Mouse (Mus musculus) stomach, embryonic 16.5 days (tissue): ENCODE measurements around the gene Eif4e2. TPM values are rescaled to one million over a fixed set of nuclear protein-coding genes. Genes with fewer than 3 reads are reported as not detected.
A peak's percentile ranks its signal among the peaks of the same experiment; 100 is the strongest.

Source experiments
- ATAC-seq: fragments of 200-750 bp; cut with Nextera tagmentation; 2 replicates; pipeline ENCODE4 v1.8.0; 2017; ENCODE audit warnings: moderate number of reproducible peaks, moderate TSS enrichment; ENCODE audit not compliant: insufficient read depth, low FRiP score
- H3K27ac ChIP-seq: fragments of 300-500 bp; sonication (generic); 2 replicates; pipeline ENCODE4 v1.5.1; 2014; ENCODE audit warnings: low read length
- H3K27me3 ChIP-seq: fragments of 300-500 bp; sonication (generic); 2 replicates; pipeline ENCODE4 v1.6.1; 2014; ENCODE audit warnings: low read length, control low read depth, mixed read lengths; ENCODE audit not compliant: control insufficient read depth, insufficient read depth
- H3K36me3 ChIP-seq: fragments of 300-500 bp; sonication (generic); 2 replicates; pipeline ENCODE4 v1.6.1; 2014; ENCODE audit warnings: low read length; ENCODE audit not compliant: control insufficient read depth, insufficient read depth
- H3K4me1 ChIP-seq: fragments of 300-500 bp; sonication (generic); 2 replicates; pipeline ENCODE4 v1.6.1; 2014; ENCODE audit warnings: low read length, control low read depth, mixed read lengths; ENCODE audit not compliant: control insufficient read depth, insufficient read depth
- H3K4me2 ChIP-seq: fragments of 300-500 bp; sonication (generic); 2 replicates; pipeline ENCODE4 v1.6.1; 2014; ENCODE audit warnings: low read depth, low read length, mixed read lengths
- H3K4me3 ChIP-seq: fragments of 300-500 bp; sonication (generic); replicated peaks from 2 replicates; pipeline ENCODE4 v1.5.1; 2014; ENCODE audit warnings: mild to moderate bottlenecking, low read length
- H3K9ac ChIP-seq: fragments of 300-500 bp; sonication (generic); 2 replicates; pipeline ENCODE4 v1.6.1; 2014; ENCODE audit warnings: low read length
- H3K9me3 ChIP-seq: fragments of 300-500 bp; sonication (generic); replicated peaks from 2 replicates; pipeline ENCODE4 v1.6.1; 2016; ENCODE audit warnings: low read length, control low read depth; ENCODE audit not compliant: control insufficient read depth
- WGBS: fragments of 180-500 bp; shearing (Covaris S2); extraction: QIAGEN DNeasy Blood & Tissue Kit; methylation state at CpG from one replicate; pipeline ENCODE4 v1.1.7; 2014; 5-methylcytosine and 5-hydroxymethylcytosine counted together
- polyA plus RNA-seq: library from polyadenylated mRNA; unstranded; fragments of >200 nt; fragmentation: Nextera tagmentation; extraction: Ambion mirVana; gene quantifications from 2 replicates; pipeline ENCODE4 v1.2.1, GENCODE M21; 2015

Gene Eif4e2
- polyA plus RNA-seq, 1 experiment from 2014 or later: 150 TPM

- no peak for ATAC-seq
- WGBS: under 1% methylated on average over 70 of the region's 70 CpGs
Measured at GRCm38 (mm10) chr1:87264134-87265006, 50.7 kb downstream of the Eif4e2 start, which contains the start of gene Efhd1. TSS of gene Efhd1 (plus strand) at chr1:87264363.

DNA sequence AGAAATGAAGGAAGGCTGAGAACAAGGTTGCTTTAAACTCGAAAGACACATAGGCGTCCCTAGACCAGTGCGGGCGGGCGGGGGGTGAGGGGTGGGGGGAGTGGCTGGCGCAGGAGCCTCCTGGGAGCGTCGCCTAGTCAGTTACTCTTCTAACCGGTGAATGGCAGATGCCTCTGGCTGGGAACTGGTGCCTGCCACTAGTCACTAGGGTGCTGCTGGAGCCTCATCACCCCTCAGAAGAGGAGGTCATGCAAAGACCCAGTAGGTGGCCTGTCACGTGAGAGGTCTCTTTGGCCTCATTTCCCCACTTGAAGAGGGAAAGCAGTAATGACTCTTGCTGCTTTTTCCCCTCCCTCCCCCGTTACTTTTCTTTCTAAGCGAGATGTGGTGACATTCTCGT is 51.5 kb downstream of the Eif4e2 start:
- H3K4me1 ChIP-seq: peaks cover 12% of the 10 kb centered on the region
- peak overlapping the region; percentile 98 for H3K4me2 ChIP-seq
- H3K9me3 ChIP-seq: no peaks in the 10 kb centered on the region
- H3K36me3 ChIP-seq: no peaks in the 10 kb centered on the region
- H3K4me3 ChIP-seq: peak overlapping the region; percentile 53
- WGBS: 3% methylated on average over 13 of the region's 13 CpGs
- no peak overlapping the region for H3K27ac ChIP-seq
- ATAC-seq: no peak
- peaks cover 64% of the 10 kb centered on the region for H3K27me3 ChIP-seq
- H3K9ac ChIP-seq: no peak overlapping the region

More at GRCm38 (mm10) chr1:87264134-87265006, 50.7 kb downstream of the Eif4e2 start, which contains the start of gene Efhd1:
- H3K9me3 ChIP-seq: no peaks in the 10 kb centered on the region
- H3K4me1 ChIP-seq: peaks cover 12% of the 10 kb centered on the region
- peak within 1 kb of the TSS; percentile 55 for H3K9ac ChIP-seq
- peak within 1 kb of the TSS; percentile 98 for H3K4me2 ChIP-seq
- H3K36me3 ChIP-seq: no peaks in the 10 kb centered on the region
- H3K27me3 ChIP-seq: peaks cover 70% of the 10 kb centered on the region
- no peak within 1 kb of the TSS for H3K27ac ChIP-seq
- H3K4me3 ChIP-seq: peak within 1 kb of the TSS; percentile 53

- Histone ChIP-seq H3K9me3 (no peaks in the 10 kb centered on the region), H3K36me3 (no peaks in the 10 kb centered on the region), H3K27me3 (peaks cover 55% of the 10 kb centered on the region), H3K4me1 (peaks cover 17% of the 10 kb centered on the region), H3K9ac (no peak overlapping the region), H3K4me2 (no peak overlapping the region), H3K27ac (no peak overlapping the region), H3K4me3 (no peak overlapping the region)
- WGBS: 25% methylated on average over 8 of the region's 8 CpGs
- no peak for ATAC-seq
Measured at GRCm38 (mm10) chr1:87266296-87267090, 52.8 kb downstream of the Eif4e2 start.

DNA sequence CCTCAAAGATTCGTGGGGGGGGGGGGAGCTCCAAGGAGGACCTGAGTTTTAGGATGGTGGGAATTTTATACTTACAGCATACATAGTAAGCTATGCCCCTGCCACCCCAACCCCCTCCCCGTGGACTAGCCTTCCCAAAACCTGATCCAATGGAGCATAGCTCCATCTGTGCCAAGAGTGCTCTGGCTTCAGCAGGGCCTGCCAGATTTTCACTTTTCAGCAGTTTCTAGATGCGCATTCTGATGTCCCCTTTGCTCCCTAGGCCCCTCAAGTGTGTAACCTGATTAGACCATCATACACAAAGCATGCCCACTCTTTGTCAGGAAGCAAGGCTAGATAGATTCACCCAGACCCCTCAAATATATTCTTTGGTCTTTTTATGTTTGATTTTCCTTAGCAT is 56.5 kb downstream of the Eif4e2 start:
- 39% methylated on average over 3 of the region's 3 CpGs for WGBS
- ATAC-seq: no peak
- Histone ChIP-seq H3K9ac (no peak overlapping the region), H3K9me3 (no peaks in the 10 kb centered on the region), H3K4me1 (peaks cover 7% of the 10 kb centered on the region; the same call in 1 of the 2 replicates), H3K27me3 (peaks cover 21% of the 10 kb centered on the region), H3K36me3 (no peaks in the 10 kb centered on the region), H3K4me3 (no peak overlapping the region), H3K4me2 (no peak overlapping the region), H3K27ac (no peak overlapping the region)

- peak overlapping the region; percentile 27; the same call in 1 of the 2 replicates for H3K27ac ChIP-seq
Measured at GRCm38 (mm10) chr1:87270641-87271467, 57.1 kb downstream of the Eif4e2 start.

DNA sequence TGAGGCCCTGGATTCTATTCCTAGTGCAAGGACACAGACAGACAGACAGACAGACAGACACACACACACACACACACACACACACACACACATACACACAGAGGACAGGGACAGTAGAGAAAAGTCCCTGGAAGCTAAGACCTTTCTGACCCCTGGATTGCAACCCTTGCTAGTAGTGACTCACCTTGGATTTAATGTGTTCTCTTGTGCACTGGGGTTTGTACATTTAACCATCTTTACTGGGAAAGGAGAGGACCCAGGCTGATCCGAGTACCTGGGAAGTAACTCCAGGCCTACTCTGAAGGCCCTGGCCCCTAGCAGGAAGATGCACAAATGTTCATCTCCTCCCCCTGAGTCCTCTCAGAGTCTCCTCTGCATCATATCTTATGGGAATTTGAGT is 57.9 kb downstream of the Eif4e2 start:
- Histone ChIP-seq H3K4me3 (no peak overlapping the region), H3K27me3 (peaks cover 7% of the 10 kb centered on the region), H3K27ac (no peak overlapping the region), H3K4me1 (peaks cover 5% of the 10 kb centered on the region; the same call in 1 of the 2 replicates), H3K9ac (no peak overlapping the region), H3K36me3 (no peaks in the 10 kb centered on the region), H3K9me3 (no peaks in the 10 kb centered on the region), H3K4me2 (no peak overlapping the region)
- no peak for ATAC-seq
- WGBS: 74% methylated on average over 1 of the region's 1 CpGs

More at GRCm38 (mm10) chr1:87270641-87271467, 57.1 kb downstream of the Eif4e2 start:
- no peak overlapping the region; the same call in 1 of the 2 replicates for H3K4me2 ChIP-seq
- WGBS: 18% methylated on average over 19 of the region's 20 CpGs
- H3K36me3 ChIP-seq: no peaks in the 10 kb centered on the region
- H3K9me3 ChIP-seq: no peaks in the 10 kb centered on the region
- no peak overlapping the region for H3K9ac ChIP-seq
- H3K4me3 ChIP-seq: no peak overlapping the region
- H3K27me3 ChIP-seq: peaks cover 15% of the 10 kb centered on the region
- no peak for ATAC-seq
- H3K4me1 ChIP-seq: peaks cover 5% of the 10 kb centered on the region; the same call in 1 of the 2 replicates

- Histone ChIP-seq H3K9me3 (no peaks in the 10 kb centered on the region), H3K27me3 (peaks cover 5% of the 10 kb centered on the region; the same call in 1 of the 2 replicates), H3K36me3 (no peaks in the 10 kb centered on the region), H3K4me3 (no peak overlapping the region), H3K9ac (no peak overlapping the region), H3K4me2 (no peak overlapping the region), H3K27ac (no peak overlapping the region), H3K4me1 (peaks cover 5% of the 10 kb centered on the region; the same call in 1 of the 2 replicates)
- ATAC-seq: no peak
- 64% methylated on average over 3 of the region's 3 CpGs for WGBS
Measured at GRCm38 (mm10) chr1:87272462-87272861, 58.7 kb downstream of the Eif4e2 start.

GRCm38 (mm10) chr1:87273514-87273942 is 59.8 kb downstream of the Eif4e2 start:
- no peak overlapping the region for H3K4me2 ChIP-seq
- peak; percentile 28; the same call in 1 of the 2 replicates for ATAC-seq
- no peaks in the 10 kb centered on the region for H3K9me3 ChIP-seq
- H3K27me3 ChIP-seq: no peaks in the 10 kb centered on the region
- no peak overlapping the region for H3K27ac ChIP-seq
- 58% methylated on average over 3 of the region's 3 CpGs for WGBS
- H3K9ac ChIP-seq: no peak overlapping the region
- H3K4me3 ChIP-seq: no peak overlapping the region
- no peaks in the 10 kb centered on the region for H3K36me3 ChIP-seq
- peaks cover 5% of the 10 kb centered on the region; the same call in 1 of the 2 replicates for H3K4me1 ChIP-seq
